In the genomic region with DNA sequence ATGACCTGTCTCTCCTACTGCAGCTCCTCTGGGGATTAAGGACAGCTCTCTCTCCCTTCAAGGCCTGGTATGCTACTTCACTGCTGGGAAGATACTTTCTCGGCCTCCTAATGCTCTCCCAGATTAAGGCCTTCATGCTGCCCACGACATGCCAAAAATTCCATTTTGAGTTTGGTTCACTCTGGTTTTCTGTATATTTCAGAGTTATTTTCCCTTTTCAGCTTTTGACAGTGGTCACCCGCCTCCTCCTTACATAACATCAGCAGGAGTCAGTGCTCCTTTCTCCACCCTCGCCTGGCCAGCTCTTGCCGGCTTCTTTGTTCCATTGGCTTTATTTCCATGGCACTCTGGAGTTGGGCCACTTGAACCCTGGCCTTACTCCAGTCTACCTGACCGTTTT, we compare ENCODE assay signal across 6 mouse cellular contexts.
"Had no signal": no experiment of that assay in that cellular context is flagged by ENCODE, and none has a peak within 500 bp of the region (broad histone marks: within the 10 kb centered on the region; RNA-seq: fewer than 3 reads in every experiment).

No protein-coding gene starts in this region.

- DNase-seq: kidney, adult 11 months; kidney, postnatal 10 days; kidney, postnatal 4 days; lung, adult 2 months; lung, postnatal 36 days; thymus, postnatal 36 days had no signal
